Mouse (Mus musculus) 3T3-L1 (cell line): ENCODE measurements around the gene Flt1.
A peak's percentile ranks its signal among the peaks of the same experiment; 100 is the strongest.

Source experiments
- DNase-seq: peaks from one replicate; pipeline ENCODE4 v3.0.0-alpha.2; 2015; ENCODE audit warnings: low read depth, low spot score

Gene Flt1

GRCm38 (mm10) chr5:147668637-147669344 is 57.0 kb downstream of the Flt1 start:
- DNase-seq, result no peak

DNA sequence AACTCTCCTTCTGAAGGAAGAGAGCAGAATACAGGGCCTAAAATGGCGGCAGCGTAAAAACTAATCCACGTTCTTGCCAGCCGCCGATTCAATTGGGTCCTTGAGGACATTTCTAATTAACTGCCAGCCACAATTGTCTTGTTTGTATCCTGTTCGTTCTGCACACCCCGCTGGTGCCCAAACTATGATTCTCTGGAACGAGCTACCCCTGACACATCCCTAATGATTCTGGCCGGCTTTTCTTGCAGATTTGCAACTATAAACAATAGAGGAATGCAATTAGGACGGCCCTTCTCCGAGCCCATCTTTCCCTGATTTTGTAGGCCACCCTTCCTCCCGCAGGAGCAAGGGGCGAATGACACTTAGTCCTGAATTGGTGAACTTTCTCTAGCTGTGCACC is 59.9 kb downstream of the Flt1 start:
- no peak for DNase-seq

DNA sequence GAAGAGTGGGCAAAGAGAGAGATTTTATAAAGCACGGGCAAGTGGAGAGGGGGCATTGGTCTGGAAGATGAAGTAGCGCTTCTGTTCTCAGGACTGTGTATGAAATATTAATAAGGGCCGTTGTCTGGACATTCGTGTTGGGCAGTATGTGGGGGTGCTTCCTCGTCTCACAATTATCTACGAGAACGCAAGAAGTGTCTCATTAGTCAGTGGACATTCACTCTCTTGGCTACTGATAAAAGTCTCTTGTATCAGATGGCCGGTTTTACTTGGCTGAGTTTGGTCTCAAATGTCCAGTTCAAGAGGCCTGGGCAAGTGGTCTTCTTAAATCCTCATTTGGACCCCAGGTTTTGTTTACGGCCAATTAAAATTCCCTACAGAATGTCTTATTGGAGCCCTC is 60.4 kb downstream of the Flt1 start:
- DNase-seq, result no peak

GRCm38 (mm10) chr5:147659909-147660308 is 65.9 kb downstream of the Flt1 start:
- no peak for DNase-seq

GRCm38 (mm10) chr5:147657882-147658855 is 67.6 kb downstream of the Flt1 start:
- DNase-seq, result no peak

DNA sequence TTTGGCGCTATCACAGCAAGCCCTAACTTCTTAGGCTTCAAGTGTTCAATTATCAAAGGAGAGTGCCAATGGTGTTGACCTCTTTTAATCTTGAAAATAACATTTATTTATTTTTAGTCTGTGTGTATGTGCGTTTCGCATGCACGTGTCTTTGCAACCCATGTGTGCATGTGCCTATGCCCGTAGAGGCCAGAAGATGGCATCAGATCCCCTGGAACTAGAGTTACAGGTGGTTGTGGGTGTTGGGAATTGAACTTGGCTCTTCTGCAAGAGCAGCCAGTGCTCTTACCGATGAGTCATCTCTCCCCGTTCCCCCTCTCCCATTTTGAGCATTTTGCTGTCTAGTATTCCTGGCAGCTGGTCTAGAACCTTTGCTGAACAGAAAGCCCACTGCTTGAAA is 70.0 kb downstream of the Flt1 start:
- DNase-seq, result peak; percentile 16

DNA sequence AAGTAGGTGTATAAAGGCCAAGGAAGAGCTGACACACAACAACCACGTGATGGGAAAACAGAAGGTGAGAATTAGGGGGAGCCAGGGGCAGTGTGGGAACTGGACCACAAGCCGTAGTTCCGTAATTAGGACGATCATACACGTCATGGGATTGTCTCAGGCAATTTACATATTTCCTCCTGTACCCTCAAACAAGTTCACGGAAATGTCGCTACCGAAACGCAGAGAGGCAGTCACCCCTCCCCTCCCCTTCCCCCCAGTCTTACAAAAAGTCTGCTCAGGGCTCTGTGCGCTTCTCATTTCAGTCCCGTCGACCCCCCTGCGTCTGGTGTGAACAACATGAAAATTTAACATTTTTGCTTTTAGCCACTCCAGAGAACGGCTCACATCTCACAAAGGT is 74.6 kb downstream of the Flt1 start:
- no peak for DNase-seq

DNA sequence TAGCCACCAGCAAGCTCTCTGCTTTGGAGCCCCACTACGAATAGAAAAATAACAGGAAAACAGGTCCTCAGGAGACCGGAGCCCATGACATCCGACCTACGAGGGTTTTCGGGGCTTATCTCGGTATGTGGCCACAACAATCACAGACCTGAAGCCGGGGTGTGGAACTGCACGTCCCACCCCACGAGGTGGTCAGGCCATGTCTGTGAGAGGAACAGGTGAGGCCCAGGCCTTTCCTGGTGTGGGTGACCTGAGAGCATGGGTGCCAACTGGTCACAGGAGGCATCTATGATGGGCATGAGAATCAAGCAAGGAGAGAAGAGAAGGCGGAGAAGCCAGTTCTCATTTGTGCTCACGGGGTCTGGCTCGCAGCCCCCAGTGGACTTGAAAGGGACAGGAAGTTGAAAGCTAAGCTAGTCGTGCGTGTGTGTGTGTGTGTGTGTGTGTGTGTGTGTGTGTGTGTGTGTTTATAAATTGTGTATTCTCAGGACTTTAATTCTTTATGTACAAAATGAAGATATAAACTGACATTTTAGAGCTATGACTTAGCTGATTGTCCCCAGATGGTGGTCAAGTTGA is 79.4 kb downstream of the Flt1 start:
- DNase-seq, result no peak

DNA sequence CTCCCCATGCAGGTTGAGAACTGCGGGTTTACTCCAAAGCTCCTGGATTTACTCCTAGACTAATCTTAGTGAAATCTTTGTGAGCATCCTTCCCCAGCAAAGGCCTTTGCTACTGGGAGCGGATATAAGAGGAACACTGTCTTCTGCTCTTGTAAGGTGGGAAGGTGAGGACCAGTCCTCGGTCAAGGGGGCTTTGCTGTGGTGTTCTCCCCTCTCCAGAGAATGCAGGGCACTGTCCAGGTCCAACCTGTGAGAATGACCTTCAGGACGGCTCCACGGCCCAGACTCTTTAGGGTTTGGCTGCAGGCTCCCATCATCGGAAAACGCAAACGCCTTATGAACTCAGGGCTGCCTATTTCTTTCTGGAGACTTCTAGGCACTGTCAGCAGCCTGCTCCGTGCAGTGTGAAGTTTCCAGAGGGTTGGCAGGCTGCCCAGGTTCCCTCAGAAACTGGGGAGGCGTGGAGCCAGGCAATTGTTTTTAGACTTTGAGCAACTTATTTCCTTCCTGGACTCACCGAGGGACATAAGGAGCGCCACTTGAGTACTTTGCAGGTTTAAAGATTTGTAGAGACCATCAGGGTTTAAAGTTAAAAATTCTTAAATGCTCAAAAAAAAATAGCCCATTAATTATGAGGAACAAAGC is 80.7 kb downstream of the Flt1 start:
- DNase-seq, result peak; percentile 44

DNA sequence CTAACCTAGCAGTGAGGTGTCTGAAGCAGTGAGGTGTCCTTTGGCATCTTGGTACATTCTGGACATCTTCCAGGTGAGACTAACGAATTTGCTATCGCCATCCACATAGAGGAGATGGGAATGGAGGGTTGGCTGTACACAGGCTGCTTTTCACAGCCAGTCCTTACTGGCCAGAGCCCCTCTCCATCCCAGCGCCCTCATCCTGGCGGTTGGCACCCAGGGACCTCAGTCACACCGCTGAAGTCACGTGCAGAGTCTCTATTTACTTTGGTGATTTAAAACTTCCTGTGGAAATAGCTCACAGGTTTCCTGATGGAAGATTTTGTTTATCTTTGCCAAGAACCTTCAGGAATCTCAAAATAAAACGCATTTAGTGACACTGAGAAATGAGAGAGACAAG is 84.4 kb downstream of the Flt1 start:
- DNase-seq, result no peak

DNA sequence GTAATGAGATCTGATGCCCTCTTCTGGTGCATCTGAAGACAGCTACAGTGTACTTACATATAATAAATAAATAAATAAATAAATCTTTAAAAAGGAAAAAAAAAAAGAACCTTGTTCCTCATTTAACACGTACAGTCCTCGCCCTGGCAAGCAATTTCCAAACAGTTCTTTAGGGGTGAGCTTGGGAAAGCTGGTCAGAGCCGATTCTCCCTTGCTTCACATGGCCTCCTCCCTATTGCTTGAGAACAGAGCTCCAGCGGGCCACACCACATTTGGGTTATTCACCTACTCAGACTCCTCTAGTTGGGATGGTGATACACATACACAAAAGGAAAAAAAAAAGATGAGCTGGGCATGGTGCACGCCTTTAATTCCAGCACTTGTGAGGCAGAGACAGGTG is 85.9 kb downstream of the Flt1 start:
- no peak for DNase-seq

DNA sequence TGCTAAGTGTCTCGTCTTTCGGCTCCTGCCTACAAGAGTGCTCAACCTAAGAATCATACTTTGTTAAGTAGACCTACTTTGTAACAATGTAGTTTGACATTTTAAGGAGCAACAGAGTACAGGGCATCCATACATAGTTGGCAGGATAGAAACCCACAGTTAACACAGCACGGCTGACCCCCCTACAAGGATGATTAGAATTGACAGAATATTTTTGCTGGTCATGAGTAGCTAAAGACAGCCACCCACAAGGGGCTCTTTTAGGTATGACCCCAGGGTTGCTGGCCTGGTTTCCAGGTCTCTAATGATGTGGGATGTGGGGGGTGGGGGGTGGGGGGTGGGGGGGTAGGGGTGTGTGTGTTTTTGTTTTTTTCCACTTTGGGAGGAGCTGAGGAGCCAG is 89.1 kb downstream of the Flt1 start:
- DNase-seq, result no peak

DNA sequence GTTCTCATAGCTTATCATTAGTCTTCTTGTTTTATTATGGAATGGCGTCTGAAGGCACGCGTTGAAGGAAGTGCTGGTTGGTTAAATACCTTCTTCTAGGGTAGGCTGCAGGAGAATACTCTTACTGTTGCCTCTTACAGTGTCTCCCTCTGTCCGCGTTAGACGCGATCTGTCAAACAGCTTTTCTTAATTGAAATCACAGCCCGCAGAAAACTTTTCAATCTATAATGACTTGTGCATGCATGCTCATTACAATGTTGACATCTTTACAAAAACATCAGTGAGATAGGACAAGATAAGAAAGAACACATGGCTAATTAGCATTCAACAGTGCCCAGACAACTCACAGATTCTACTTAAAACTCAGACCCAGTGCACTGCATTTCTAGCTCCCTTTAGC is 89.9 kb downstream of the Flt1 start:
- no peak for DNase-seq

DNA sequence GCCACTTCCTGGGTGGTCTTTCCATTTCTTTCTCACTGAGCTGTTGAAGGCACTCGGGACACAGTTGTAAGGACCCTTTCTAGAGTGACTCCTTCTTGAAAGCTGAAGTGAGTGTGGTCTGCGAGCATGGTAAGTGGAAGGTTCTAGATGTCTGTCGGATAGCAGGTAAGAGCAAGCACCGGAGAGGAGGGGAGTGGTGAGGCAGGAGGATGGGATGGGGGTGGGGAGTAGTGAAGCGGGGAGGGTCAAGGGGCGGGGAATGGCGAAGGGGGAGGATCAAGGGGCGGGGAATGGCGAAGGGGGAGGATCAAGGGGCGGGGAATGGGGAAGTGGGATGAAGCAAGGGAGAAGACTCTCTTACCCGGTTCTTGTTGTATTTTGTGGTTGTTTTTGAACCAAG is 91.8 kb downstream of the Flt1 start:
- no peak for DNase-seq

DNA sequence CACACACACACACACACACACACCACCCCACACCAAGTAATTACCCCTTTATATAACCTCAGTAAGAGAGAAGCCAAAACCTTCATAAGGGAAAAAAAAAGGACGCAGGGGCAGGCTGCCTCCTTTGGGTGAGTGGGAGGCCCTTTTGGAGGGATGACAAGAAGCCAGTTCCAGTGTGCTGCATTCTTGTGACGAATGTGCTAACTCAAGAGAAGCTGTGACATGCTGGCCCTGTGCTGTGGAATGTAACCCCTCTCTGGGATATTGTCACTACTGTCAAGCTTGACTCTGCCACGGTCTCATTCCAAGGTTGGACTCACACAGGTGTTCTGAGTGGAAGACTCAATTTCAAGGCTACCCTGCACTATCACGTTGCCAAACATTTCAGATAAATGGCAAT is 93.1 kb downstream of the Flt1 start:
- no peak for DNase-seq

DNA sequence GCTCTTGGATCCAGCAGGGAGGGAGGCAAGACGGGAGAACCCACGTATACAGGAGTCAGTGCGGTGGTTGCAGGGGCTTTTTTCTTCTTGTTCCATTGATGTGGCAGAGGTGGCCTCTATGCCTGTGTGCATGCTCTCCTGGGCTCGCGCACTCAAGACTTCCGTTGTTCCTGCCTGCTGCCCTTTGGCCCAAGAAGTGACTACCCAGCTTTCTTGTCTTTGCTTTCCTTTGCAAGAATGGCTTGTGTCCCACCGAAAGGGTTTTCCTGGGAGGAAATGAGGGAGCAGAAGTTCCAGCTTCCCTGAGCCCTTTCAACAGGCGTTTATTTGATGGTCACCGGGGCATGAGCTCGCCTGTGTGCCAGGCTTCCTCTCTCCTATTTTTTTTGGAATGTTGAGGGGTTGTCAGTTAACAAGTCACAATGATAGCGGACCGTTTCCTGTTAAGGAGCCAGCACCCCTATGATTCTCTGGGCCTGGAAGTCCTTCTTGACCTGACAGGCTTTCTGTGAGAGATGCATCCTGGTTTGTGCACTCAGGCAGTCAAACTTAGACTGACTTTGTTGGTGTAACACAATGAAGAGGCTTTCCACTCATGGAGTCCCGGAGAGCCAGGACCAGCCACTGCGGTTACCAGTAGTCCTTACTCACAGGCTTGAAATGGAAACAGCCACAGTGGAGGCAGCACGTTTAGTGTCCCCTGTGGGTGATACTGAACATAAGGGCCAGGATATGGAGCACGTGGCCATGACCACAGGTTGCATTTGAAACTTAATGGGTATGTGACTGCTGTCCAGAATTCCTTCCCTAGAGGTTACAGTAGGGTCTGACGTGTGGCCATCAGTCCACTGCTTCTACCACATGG is 95.2 kb downstream of the Flt1 start:
- no peak for DNase-seq

- DNase-seq, result no peak
These were observed 98.9 kb downstream of the Flt1 start for GRCm38 (mm10) chr5:147626944-147627343.

GRCm38 (mm10) chr5:147623747-147624146 is 102.1 kb downstream of the Flt1 start:
- no peak for DNase-seq

- peak; percentile 94 for DNase-seq
These were observed 105.6 kb downstream of the Flt1 start for GRCm38 (mm10) chr5:147620178-147620577.

DNA sequence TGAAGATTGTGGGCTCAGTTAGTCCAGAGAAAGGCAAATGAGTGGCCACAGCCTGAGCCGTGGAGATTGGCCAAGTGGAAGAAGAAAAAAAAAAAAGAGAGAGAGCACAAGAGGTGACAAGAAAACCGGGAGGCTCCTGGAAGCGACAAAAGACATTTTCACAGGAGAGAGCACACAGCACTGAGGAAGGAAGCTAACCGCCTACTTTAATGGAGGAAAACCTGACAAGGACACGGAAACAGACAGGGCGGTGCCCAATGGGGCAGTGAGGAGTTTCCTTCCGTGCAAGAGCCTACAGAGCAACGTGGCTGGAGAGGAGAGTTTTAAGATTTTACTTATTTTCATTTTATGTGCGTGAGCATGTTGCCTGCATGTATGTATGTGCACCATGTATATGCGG is 107.6 kb downstream of the Flt1 start:
- DNase-seq, result no peak

GRCm38 (mm10) chr5:147616450-147616849 is 109.4 kb downstream of the Flt1 start:
- peak; percentile 33 for DNase-seq
